Mouse (Mus musculus) liver (tissue): Measurements from ENCODE around the gene Faim.

ENCODE experiments used
- DNase-seq: peaks from one replicate; pipeline ENCODE4 v3.0.0-alpha.2; 2020; ENCODE audit warnings: mixed read lengths

The Faim gene

DNA sequence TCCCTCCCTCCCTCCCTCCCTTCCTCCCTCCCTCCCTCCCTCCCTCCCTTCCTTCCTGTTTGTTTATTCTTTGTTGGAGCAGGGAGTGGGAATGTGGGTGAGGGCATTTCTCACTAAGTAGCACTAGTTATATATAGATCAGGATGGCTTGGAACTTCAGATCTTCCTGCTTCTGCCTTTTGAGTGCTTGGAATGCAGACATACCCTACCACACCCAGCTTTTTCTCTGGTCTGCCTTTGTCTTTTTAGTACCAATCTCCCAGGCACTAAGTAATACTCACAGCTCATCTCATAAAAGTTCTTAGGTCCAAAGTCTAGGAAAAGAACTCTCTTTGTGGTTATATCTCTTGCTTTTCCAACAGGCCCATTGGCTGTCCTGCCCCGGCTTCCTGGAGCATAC lies 10.1 kb upstream of the Faim start:
- no peak for DNase-seq

DNA sequence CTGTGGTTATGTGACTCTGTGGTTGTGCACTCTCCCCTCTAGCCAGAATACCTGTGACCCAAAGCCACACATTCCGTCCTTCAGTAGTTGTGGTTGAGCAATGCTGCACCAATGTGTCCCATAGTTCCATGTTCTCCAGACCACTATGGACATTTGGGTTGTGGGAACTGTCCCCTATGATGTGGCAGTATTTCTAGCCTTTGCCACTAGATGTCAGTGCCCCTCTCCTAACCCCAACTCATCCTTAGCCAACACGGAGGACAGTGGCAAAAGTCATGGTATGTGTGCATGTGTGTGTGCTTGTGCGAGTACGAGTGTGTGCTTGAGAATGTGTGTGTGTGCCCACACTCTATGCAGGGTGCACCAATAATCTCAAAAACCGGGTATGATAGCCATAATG lies 9.7 kb upstream of the Faim start:
- DNase-seq = no peak

DNA sequence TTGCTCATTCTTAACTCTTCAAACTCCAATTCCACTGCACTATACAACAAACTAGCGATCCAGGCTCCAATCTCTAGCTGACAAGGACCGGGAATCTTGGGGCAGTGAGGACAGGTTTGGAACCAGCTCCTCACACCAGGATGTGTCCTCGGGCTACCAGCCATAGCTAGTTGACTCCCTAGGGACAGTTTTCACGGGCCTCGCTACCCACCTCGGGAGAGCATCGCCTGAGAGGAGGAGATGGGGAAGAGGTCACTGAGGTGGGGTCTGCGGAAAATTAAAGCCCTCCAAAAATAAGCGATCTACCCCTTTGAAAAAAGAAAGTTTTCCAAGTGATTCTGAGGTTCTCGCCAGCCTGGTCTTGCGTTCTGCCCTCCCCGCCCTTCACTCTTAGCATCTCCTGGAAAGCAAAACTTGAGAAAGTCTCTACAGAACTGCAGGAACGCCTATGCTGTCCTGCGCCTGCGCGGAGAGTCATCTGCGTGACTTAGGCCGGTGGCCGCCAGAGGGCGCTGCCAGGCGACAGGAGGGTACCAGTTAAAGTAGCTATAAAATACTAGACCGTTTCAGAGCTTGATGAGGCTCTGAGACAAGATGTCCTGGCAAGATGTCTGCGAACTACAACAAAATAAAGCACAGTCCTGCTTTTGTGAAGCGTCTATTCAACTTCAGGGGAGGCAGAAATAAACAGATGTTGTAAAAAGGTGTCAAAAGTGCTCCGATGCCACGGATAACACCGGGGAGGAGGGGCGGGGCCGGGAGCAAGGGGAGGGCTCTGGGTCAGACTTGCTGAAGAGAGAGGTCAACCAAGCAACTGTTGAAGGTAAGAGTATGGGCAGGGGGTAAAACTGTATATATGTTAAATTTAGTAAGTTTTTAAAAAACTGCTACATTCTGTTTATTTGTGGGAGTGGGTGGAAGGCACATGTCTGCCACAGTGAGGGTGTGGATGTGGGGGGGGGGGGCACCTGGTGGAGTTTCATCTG lies 6.4 kb upstream of the Faim start:
- DNase-seq = peak; percentile 89

DNA sequence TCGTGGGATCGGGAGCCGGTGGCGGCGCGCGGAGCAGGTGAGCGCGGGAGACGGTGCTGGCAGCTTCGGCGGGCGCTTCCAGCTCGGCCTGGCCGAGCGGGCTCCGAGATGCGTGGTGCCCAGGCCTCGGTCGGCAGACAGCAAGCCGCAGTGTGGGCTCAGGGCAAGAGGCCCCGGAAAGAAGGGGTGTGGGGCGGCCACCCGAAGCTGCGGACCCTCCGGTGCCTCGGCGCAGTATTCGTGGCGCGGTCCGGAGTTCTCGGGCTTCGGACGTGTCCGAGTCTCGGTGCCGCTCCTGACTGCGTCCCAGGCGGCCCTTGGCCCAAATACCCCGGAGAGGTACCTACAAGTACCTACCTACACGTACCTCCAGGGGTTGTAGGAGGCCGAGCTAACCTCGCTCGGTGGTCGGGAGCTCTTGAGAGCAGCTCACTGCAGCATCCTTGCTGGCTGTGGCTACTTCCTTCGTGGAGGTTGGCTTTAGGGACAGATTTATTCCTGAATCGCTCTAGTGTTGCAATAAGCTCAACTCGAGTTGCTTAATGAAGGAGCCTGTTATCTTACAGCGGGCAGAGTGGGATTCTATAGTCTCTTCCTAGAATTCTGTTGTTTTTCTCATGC lies 413 bp downstream of the Faim start:
- DNase-seq = no peak

DNA sequence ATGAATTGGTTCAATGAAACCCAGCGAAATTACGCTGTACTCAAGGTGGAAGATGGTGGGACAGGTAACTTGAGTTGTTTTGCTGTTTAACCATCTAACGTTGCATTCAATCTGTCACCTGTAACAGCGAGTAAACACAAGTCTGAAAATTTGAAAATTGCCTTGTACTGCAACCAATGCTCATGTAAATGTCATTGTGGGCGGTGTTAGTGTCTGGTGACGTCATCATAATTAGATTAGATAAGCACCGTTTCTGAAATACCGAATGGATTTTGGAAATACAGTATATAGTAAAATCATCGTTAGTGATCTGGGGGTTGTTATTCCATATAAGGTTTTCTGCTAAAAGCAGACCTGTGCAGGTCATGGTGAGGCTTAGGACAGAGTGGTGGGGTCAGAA lies 958 bp downstream of the Faim start:
- DNase-seq = no peak

DNA sequence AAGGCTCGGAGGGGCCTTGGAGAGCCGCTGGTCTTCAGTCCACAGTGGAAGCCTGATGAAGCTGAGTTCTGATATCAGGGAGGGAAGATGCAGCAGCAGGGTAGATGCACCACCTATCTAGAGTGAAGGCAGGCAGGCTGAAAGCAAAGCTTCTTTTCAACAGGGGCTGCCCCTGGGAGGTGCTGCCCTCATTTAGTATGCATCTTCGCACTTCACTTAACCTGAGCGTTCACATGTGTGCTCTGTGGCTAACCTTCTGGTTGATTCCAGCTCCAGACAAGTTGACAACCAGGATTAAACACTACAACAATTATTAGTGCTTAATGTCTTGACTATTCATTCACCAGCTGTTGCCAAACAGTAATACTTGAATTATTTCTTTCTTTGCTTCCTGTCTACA lies 7.9 kb downstream of the Faim start:
- no peak for DNase-seq

DNA sequence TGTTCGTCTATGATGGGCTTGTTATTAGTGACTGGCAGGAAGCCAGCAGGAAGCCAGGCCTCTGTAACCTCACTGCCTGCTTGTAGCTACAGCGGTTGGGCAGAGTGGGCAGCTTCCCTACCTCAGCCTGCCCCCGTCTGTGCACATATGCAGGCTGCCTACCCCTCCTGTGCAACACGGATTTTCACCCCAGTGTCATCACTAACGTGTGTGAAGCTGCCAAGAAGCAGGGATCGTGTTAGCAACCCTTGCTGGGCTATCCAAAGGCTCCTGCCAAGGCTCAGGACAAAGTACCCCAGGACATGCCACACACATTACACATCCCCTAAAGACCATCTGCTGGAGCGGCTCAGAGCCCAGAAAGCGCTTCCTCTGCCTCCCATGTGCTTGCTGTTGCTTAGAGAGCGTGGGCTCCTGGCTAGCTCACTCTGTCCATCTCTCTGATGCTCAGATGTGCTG lies 13.7 kb downstream of the Faim start:
- peak; percentile 10 for DNase-seq

DNA sequence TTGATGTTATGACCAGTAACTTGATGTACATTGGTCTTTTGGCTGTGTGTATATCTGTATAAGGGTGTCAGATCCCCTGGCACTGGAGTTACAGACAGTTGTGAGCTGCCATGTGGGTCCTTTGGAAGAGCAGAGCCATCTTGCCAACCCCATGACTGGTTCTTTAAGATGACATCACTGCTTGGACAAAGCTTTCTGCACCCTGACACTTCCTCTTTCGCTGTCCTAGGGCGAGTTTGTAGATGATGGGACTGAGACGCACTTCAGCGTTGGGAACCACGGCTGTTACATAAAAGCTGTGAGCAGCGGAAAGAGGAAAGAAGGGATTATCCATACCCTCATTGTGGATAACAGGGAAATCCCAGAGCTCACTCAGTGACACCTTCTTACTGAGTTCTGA lies 15.2 kb downstream of the Faim start:
- DNase-seq = no peak

DNA sequence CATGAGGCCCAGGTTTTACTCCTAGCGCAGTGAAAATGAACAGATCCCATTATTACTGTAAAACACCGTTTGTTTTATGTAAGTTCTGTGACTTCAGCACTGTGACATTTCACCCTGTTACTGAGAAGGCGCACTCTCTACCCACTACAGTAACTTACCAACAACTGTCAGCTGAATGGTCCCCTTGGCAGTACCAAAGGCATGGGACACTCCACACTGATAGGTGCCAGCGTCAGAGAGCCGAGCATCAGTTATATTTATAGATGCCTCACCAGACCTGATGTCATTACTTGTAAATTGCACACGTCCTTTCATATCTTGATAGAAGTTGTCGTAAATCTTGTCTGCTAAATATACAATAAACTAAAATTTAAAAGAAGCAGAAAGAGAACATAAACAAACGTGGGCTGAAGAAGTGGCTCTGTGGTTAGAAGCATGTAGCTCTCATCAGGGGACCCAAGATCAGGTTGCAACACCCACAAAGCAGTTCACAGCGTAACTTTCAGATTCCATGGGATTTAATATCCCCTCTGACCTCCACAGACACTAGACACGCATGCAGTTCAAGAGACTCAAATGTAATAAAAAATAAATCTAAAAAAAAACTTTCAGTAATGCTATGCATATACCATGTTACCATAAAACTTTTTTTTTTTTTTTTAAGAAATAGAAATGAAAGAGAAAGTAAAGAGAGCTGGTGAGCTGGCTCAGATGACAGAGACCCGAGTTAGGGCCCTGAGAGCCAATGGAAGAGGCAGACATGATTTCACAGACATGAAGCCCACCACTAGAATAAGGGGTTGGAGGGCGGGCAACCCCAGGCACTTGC lies 23.1 kb downstream of the Faim start:
- DNase-seq = no peak

DNA sequence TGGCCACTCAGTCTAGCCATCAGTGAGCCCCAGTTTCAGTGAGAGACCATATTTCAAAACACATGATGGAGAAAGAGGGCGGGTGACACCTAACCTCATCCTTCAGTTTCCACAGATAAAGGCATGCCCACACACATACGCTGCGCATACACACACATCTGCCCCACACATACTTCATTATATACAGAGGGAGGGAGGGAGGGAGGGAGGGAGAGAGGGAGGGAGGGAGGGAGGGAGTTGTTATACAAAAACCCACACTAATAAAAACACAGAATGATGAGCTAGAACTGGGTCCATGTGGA lies 23.7 kb downstream of the Faim start:
- DNase-seq = no peak

DNA sequence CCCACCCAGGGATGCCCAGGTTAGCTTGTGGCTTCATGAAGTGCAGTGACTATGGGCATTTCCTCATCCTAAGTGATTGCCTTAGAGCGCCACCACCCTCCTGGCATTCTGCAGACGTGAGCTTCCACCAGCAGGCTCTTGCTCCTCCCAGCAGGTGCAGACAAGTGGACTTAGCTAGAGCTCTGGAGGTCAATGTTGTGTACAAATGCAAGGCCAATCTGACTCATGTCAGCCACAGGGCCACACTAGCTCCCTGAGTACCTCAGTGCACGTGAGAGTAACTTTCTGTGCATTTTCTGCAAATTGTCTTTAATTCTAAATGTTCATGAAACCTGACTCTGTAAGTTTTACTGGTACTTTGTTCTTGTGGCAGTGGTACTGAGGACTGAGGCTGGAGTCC lies 30.1 kb downstream of the Faim start:
- no peak for DNase-seq

DNA sequence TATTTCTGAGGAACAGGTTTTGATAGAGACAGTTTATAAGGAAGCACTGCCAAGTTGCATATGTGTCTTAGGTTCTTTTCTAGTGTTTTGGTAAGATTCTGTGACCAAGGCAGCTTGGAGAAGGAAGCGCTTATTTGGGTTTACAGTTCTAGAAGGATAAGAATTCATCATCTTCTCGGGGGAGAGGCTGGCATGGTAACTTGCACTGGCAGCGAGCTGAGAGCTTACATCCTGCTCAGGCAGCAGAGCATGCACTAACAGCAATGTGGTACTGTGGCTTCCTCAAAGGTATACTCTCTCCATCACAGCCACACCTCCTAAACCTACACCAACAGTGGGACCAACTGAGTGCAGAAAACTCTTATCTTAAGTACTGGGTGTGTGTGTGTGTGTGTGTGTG lies 30.6 kb downstream of the Faim start:
- no peak for DNase-seq

DNA sequence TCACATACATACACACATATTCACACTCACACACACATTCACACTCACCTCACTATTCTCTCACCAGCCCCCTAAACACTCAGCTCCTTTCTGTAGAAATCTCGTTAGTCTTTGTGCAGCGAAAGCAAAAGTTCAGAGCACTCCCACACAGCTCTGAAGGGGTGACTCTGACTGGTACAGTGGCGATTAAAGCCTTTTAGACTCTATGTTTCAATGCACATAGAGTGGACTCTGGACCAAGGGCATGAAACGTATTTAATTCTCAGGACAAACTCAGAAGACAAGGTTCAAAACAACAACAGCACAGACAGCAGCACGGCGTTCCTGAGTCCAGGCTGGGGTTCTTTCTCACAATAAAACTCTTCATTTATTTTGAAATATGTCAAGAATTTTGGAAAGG lies 31.5 kb downstream of the Faim start:
- no peak for DNase-seq

DNA sequence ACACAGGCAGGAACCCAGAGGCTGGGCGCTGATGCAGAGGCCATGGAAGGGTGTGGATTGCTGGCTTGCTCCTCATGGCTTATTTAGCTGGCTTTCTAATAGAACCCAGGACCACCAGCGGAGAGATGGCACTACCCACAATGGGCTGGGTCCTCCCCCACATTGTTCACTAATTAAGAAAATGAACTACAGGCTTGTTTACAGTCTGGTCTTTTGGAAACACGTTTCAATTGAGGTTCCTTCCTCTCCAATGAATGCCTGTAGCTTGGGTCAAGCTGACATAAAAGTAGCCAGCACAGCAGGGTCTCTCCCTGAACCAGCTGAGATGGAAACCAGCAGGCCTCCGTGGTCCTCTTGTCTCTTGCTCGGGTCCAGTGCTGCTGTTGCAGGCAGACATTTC lies 35.0 kb downstream of the Faim start:
- DNase-seq = no peak

DNA sequence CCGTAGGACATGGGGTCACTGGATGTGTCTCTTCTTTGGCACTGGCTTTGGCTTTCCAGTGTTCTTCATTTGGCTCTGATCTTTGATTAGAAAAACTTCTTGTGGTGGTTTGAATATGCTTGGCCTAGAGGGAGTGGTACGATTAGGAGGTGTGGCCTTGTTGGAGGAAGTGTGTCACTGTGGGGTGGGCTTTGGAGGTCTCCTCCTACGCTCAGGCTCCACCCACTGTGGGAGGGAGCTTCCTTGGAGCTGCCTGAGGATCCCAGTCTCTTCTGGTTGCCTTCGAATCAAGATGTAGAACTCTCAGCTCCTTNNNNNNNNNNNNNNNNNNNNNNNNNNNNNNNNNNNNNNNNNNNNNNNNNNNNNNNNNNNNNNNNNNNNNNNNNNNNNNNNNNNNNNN lies 35.6 kb downstream of the Faim start:
- no peak for DNase-seq

DNA sequence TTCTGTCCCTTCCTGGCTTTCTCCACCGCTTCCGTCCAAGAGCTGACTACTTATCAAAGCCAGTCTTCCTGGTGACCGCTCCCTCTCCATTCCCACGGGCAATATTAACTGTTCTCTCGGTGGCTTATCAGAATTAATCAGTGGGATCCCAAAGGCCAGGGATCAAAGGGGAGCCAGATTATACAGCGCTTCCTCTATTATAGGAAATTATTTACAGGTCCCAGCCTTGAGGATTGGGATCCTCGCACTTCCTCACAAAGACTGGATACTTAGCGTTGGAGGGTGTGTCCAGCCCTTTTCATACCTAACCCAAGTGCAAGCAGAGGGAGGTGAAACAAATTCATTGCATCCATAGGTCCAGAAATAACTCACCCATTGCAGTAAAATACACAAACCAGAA lies 45.9 kb downstream of the Faim start:
- DNase-seq = no peak

DNA sequence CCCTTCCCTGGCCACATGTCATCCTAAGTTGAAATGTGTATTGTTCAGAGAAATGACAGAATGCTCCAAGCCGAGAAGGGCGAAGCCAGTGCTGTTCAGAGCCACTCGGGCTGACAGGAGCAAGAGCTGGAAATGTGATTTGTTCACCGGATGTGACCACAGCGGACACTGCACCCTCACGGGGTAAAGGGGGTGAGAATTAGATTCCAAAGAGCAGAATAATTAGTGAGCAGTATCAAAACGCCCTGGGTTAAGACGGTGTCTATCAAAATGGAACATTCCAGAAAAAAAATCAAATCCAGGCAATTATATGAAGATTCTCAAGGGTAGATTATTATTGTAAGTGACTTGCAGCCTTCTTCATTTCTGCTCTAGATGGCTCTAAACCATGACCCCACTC lies 47.9 kb downstream of the Faim start:
- DNase-seq = no peak

DNA sequence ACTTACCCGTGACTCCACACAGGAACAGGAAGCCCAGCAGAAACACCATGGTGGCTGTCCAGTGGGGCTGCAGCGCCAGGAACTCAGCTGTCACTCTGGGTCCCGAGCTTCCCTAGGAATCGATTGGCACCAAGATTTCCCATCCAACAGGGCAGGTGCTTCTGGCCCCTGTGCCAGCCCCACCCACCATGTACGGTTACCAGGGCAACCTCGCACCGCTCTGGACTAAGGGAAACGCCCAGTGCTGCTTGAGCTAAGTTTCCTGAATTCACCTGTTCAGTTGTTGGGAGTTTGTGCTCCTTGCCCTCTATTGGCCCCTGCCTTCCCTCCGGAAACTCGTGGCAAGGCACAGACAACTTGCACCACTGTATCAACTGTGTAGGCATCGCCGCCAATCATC lies 49.4 kb downstream of the Faim start, which contains the start of gene Gm1123:
Gene Gm1123, minus strand, starts transcription at position 141 of the 400 bp plus-strand sequence.
- no peak for DNase-seq

DNA sequence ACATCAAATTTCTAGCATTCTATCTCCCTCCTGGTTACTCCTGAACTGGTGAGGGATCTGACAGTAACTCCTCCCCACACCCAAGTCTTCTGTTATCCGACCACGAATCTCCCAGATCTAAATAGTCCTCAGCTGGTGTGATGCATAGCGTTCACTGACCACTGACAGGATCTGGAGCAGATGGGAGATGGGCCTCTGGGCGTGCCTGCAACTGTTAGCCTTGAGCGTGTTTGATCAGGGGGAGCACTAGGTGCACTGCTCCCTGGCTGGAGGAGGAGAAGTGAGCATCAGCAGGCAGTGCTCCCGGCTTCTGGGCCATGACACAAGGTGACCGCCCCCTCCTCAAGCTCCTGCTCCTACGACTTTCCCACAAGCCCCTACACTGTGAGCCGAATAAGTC lies 55.8 kb downstream of the Faim start:
- no peak for DNase-seq

DNA sequence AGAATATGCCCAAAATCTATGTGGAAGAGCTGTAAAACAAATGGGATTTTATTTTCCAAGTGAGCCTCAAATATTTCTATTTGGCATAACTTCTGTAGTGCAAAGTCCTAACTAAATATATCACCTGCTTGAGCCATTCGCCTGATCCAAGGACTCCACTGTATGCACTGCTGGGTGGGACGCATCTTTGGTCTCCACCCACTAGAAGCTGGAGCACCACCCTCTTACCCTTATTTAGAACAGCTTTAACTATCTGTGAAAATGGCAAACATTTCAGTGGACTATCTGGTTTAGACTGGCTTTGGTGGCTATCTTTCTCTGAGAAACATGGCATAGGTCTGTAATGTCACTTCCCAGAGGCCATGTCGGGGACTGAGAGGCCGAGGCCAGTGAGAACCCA lies 56.5 kb downstream of the Faim start:
- DNase-seq = no peak

DNA sequence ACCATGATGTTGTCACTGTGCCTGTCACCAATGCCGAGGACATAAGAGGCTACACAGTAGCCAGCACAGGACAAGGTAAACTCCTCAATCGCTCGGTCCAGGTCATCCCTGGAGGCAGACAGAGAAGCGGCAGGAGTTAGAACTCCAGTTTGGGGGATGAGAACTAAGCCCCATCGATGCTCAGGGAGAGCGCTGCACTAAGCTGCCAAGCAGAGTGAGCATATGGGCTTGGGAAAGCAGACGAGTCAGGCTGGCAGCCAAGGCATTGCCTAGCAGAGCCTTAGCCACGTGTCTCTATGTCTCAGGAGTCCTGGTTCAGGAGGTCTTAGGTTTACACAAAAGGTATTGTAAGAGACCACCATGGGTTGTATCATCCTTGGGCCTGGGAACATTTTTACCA lies 58.6 kb downstream of the Faim start:
- no peak for DNase-seq

DNA sequence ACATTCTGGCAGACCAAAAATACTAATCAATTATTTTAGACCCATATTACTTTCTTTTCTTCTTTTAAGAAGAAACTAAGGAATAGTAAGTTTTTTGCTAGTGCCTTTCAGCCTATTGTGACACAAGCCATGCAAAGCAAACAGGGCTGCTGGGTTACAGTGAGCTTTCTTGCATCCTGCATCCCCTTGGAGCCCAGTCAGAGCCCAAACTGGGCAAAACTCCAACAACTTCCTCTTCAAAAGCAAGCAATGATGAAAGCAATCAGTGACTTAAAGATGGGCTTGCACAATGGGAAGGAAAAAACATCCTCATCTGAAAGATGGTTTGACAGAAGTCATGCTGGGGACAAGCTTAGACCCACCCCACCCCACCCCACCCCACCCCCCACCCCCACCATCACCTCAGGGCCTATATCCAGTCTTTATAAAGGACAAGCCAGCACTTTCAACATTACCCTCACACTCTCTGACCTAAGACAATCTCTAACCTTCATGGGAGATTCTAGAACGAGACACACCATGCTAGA lies 62.6 kb downstream of the Faim start:
- no peak for DNase-seq

DNA sequence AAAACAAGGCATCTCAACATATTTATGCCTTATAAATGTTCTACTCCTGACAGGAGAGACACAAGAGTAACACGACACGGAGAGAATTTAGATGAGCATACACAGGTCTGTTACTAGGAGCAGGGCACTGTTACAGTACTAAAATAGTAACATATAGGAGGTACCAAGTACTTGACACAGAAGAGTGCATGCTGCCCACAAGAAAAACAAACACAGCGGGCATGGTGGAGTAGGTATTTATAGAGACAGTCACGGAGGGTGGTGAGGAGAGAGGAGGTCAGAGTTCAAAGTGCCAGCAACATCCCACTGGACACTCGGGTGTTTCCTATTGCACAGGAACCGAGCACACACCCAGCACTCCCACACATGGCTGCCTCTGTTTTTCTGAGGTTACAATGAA lies 63.6 kb downstream of the Faim start:
- no peak for DNase-seq
